Mouse (Mus musculus) cerebellum, postnatal 4 days (tissue): ENCODE results near the gene Fancc.
"Not testable (repeated sequence)": the region's sequence is repeated elsewhere in the genome, so short reads cannot be mapped to it uniquely, and the experiment has no call there.

Source experiments
- DNase-seq, 2 experiments: peaks; one replicate each; pipeline ENCODE4 v3.0.0; 2022; ENCODE audit warnings: low spot score in 2 of 2, mixed read lengths in 1 of 2

Fancc gene

DNA sequence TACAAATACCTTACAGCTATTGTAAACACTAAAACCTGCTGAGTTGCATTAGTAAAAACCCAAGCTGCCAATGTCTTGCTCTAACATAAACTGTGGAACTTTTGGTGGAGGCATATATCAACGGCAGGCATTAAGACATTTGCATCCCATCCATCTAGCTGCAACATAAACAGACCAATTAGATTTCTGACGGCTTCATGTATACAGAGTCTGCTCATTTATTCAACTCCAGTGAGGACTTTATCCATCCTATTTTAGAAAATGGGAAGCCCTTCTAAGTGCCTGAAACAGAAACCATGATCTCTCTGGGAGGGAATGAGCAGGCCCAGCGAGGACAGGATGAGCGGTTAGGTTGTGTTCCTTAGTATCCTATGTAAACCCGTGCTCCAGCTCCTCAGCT is 18.5 kb upstream of the Fancc start:
- DNase-seq = no peak

DNA sequence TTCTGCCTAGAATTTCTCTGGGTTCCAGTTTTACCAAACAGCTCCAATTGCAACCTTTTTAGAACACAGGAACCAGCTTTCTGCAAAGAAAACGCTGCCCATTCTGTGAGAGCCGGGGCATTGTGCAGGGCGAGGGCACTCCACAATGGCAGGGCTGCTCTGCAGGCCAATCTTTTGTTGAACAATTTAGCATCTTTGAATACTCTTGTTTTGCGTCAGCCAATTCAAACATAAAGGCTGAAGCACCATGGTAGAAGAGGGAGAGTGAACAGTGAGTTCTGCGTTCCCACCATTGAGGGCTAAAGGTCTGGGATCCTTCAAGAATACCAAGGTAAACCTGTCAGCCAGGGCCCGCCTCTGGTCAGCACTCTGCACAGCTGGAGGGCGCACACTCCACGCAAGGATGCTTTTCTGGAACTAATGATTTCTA is 17.9 kb upstream of the Fancc start:
- DNase-seq = no peak

DNA sequence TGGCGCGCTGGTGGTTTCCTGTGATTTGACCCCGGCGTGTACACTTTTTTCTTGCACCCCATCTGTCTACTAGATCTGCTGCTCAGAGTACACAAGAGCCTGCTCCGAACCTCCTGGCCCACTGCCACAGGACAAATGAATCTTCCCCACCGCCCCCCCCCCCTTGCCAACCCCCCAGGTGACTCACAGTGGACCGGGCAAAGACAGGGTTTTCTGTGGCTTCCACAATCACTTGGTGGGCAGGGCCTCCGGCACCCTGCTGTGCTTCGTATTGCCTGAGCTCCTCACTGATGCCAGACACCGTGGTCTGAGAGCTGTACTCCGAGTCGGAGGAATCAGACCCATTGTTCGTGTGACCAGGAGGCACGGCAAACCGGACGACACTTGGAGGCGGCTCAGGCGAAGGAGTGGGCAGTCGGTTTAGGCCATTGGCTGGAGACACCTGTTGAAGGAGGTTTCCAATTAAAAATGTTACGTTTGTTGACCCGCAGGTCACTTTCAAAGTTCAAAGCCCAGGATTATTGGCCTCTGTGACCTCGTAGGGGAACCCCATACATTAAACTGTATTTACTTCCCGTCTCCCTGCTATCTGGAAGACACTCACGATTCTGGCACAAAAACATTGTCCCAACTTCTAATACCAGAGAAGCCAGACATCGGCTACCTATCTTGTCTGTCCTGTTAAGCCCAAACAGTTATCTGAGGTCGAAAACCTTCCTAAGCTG is 16.5 kb upstream of the Fancc start:
- peak in 1 of 2 experiments; percentile 41 for DNase-seq

DNA sequence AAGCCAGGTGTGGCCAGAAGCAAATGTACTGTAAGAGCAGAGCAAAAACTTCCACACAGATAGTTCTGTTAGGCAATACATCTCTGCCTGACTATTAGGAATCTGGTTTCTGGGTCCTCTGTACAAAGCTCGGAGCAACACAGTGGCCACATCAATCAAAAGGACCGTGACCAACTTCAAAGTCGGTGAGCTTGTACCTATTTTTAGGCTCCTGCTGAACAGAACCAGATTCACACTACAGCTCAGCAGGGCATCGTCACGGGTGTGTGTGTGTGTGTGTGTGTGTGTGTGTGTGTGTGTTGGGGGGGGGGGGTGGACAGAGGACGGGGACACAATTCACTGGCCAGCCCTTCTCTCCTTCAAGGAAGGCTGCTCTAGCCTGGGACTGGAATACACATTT is 15.3 kb upstream of the Fancc start:
- no peak for DNase-seq

DNA sequence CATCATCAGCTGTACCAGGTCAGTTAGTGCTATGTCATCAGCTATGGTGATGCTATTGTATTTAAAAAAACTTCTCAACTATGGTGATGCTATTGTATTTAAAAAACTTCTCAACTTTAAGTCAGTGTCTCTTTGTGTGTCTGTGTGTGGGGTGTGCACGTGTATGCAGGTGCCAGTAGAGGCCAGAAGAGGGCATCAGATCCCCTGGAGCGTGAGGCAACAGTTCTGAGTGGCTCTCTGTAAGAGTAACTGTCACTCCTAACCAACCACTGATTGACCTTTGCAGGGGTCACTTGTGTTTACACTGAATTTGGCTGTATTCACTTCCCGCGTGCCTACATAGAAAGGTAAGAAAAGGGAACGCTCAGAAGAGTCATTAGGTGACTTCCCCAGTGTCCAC is 10.7 kb upstream of the Fancc start:
- DNase-seq = no peak

DNA sequence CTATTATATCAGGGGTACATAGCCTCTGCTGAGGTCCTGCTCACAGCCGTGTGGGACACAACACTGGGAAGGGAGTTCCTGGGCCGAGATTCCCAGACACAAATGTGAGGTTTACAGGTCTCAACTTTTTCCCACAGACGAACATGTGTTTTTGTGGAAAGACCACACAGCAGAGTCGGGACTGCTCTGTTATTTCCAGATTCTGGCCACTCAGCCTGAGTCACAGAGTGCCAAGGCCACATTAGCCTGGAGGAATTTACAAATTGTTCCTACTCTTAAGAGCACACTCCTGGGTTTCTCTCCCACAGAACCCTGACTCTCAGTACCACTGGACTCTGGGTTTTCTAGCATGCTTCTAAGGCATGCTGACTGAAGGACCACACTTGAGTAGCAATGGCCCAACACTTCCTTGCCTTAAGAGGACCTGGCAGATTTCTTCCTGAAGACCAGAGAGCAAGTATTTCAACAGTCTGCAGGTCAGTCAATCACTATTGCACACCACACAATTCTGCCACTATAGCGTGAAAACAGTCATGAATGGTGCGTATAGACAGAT is 10.0 kb upstream of the Fancc start:
- DNase-seq = no peak

DNA sequence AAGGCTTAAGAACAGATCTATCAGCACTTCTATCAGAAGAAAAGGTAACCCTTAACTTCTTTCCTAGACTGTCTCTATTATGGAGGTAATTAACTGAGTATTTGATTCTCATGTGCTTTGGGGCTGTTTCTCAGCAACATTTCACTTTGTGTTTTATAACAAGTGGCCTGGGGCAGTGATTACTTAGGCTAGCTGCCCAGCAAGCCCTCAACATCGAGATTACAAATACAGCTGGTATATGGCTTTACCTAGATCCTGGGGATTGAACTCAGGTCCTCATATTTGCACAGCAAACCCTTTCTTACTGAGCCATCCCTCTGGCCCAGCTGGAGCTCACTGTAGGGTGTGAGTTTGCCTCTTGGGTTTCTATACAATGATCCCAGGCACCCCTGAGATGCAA is 9.3 kb upstream of the Fancc start:
- DNase-seq = no peak

DNA sequence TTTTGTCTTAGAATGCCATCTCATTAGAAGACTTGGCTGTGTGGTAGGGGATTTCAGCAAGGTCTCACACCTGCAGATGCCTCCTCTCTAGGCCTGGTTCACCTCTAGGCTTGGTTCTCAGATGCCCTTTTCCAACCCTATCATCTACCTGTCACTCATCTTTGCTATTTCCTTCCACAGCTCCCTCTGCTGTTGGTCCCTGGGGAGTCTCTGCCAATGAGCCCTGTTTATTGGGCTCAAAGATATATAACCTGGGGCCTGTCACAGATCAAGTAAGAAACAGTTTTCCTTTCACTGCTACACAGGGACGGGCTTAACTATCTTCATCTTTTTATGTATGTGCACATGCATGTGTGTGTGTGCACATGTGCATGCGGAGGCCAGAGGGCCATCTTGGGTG is 5.3 kb upstream of the Fancc start:
- no peak for DNase-seq

DNA sequence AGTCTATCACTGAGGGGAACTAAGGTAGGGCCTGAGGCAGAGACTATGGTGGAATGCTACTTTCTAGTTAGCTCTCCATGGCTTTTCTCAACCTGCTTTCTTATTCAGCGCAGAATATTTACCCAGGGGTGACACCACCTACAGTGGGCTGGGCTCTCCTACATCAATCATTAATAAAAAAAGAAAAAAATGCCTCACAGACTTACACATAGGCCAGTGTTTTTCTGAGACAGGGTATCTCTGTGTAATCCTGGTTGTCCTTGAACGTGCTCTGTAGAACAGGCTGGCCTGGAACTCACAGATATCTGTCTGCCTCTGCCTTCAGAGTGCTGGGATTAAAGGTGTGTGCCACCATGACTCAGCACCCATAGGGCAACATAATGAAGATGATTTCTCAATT is 2.4 kb upstream of the Fancc start:
- DNase-seq = no peak

DNA sequence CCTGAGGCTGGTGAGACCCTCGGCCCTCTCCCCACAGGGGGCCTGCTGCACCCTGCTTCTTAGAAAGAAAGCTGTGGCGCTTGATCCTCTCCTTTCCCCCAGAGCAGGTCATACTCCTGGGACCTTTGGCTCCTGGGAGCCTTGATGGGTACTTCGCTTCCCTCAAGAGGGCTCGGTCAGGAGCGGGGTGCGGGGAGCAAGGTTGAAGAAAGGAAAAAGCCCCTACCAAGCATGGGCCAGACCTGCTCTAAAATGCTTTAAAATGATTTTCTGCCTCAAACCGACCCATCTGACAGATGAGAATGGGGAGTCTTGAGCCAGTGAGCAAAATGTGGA is 9.4 kb downstream of the Fancc start:
- no peak for DNase-seq

DNA sequence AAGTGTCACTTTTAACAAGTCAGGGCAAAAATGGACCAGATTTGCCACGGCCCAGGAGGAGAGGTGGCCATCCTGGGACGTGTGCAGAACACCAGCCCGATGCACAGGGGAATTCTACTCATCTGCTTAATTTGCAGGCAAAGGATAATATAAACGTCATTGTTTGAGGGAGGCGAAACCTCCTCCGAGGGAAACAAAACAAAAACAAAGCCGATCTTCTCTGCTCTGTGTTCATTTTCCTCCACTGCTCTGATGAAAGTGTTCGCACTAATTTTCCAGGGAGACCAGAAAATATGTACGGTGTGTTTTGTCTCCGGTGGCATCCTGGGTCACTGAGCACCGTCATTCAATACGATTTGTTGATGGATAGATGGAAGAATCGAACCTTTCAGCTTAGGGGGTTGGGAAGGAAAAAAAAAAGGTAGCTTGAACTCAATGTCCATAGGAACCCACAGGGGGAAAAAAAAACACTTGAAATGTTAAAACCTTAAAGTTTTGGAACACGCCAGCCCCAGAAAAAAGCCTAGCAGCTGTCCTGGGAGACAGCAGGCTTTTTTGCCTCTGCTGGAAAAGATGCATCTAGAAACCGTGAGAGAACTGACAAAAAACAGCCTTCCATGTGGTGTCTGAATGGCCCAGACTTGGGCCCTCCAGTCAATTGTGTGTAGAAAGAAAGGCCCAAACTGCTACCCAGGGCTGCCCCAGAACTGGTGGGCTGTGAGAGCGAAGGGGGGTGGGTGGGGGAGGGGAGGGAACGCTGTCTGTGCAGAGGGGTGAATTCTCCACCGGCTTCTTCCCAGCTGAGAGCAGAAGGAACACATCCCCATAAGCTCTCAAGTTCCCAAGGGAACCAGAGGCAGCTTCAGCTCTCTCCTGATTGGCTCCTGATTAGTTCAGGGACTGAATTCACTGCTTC is 10.0 kb downstream of the Fancc start:
- DNase-seq = no peak

DNA sequence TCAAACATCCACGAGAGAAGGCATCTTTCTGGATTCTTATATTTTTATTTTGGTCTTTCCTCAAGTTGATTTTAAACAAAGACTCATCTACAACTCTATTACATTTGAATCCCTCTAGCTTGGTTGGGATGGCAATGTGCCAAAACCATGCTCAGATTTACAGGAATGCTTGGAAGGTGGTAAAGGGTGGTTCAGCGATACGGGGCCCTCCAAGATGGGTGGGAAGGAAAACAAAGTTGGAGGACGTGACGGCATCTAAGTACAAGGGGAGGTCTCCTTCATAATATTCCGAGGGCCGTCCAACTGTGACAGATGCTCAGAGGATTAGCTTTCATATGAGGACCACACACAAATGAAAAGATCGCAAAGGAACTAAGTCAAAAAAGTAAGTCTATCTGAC is 21.7 kb downstream of the Fancc start:
- no peak for DNase-seq

DNA sequence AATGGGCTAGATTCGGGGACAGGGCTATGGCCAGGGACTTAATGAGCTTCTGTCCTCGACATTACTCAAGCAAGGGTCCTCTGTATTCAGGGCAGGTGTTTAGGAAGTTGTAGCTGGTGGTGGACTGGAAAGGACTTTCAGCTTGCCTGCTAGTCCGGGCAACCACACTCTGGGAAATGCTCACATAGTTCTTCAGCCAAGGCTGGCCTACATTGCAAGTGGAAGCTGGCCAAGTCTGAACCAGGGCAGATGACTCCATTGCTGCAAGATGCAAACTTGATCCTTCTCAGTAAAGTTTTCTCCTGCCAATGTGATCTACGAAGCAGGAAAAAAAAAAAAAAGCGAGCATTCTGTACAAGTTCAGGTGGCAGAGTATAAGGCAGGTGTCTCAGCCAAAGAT is 44.2 kb downstream of the Fancc start:
- DNase-seq = no peak

DNA sequence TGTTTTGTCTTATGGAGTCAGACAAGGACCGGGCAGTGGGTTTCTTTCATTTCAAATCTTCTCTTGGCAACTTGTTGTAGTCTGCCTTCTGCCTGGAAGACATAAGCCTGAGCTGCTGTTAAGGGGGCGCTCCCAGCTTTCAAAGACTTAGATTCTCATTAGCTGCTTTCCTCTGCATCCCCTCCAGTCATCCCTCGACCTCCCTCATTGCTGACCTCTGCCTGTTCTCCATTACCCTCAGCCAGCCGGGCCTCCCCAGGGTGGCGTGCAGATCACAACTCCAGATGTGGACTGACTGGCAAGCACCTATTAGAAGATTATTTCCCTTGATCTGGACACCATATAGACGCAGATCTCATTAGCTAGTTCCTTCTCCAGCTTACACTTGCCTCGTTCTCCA is 45.9 kb downstream of the Fancc start:
- DNase-seq = no peak

DNA sequence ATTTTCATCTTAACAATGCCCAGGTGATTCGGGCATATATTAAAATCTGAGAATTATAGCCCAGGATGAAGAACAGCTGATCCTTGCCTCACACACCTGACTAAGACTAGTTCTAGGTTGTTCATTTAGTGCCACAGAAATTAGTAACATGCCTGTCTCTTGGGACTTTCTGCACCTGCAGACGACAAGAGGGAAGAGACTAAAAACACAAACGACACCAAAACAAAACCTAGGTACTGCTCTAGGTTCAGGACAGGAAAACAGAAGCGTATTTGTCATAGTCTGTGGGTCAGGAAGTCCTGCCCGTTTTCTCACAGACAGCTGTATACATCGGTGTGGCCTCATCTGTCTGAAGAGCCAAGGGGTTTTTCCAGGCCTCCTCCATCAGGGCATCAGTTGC is 51.7 kb downstream of the Fancc start:
- no peak for DNase-seq

DNA sequence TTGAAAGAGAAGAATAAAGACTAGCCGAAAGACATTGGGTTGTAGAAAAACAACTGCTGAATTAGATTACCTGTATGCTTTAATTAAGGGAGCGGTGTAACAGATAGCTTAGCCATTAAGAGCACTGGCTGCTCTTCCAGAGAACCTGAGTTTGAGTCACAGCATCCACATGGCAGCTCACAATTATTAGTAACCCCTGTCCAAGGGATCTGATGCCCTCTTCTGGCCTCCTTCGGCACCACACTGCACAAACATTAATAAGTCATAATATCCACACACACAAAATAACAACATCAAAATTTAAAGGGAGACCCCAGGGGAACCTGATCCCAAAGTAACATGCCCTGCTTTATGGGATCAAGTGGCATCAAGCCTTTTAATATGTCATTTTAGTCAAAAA is 64.3 kb downstream of the Fancc start:
- peak in 1 of 2 experiments; percentile 15 for DNase-seq

DNA sequence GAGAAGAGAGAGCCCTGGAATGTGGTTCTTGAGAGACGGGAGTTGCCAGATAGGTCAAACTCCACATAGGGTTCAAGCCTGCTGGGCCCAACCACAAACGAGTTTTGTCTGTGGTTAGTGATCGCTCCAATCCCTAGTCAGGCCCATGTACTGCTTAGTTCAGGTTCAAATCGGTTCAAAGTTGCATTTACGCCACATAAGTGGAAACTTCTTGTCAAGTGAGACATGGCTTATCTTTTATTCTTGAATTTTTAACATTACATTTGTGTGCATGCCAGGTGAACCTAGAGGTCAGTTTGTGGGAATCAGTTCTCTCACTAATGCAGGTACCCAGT is 65.3 kb downstream of the Fancc start:
- DNase-seq = no peak

DNA sequence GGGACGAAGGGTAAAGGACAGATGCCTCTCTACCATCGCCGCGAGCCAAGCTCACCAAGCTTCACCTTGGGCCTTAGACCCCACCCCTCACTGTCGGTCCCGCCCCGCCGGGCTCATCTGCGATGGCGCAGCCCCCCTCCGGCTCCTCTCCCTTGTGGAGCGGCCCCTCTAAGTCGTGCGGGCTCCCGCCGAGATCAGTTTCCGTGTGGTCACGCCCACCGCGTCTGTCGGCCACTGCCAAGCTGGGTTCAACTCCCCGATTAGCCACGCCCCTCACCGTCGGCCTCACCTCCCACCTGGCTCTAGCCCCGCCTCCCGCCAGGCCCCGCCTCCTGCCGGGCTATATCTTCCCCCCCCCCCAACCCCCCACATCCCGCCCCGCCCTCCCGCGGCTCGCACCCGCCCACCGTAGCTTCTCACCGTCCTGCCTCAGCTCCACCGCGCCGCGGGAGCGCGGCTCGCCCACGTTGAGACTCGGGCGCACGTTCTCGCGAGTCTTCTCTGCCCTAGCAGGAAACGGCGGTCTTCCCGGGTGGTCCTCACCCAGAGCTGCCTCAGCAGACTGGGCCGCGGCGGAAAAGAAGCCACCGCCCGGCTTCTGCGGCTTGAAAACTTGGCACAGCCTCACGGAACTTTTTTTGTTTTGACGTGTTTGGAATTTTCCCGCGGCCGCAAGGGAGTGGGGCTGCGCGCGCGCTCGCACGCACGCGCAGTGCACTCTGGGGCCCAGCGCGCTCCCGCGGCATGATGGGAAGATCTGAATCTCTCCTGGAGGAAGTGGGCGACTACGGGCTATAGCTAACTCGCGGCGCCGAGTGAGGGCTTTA is 65.8 kb downstream of the Fancc start:
- DNase-seq = peak; percentile 76 to 89

DNA sequence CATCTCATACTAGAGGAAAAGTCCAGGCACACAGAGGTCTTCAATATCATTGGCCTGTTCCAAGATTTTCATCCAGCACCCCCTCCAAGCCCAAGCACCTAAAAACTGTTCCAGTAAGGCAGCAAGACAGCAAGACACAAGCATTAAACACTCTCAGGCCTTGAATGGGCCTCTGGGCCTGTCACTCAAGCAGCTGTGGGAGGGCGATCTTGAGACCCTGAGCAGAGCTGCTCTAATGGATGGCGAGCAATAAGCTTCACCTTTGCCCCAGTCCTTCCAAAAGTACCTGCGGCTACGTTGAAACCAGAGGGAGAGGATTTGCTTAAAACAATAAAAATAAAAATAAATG is 66.4 kb downstream of the Fancc start:
- no peak for DNase-seq

DNA sequence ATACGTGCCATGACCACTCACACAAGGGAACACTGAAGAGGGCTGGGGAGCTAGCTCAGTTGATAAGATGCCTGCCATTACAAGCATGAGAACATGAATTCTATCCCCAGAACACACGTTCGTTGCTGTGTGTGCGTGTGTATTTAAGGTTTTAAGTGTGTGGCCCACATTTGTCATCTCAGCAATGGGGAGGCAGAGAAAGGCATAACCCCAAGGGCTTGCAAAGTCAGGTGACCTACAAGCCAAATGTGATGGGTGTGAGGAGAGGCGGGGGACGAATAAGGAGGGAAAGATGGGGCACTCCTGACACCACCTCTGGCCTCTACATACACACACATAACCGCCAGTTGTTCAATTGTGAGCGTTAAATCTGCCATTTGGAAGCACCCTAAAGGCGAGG is 66.9 kb downstream of the Fancc start:
- no peak for DNase-seq

DNA sequence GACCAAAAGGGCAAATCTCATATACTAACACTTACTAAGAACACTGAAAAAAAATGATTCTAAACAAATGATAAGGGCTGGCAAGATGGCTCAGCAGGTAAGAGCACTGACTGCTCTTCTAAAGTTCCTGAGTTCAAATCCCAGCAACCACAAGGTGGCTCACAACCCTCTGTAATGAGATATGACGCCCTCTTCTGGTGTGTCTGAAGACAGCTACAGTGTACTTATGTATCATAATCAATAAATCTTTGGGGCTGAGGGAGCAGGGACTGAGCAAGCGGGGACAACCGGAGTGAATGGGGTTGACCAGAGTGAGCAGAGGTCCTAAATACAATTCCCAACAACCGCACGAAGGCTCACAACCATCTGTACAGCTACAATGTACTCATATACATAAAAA is 68.9 kb downstream of the Fancc start:
- not testable (repeated sequence) for DNase-seq

DNA sequence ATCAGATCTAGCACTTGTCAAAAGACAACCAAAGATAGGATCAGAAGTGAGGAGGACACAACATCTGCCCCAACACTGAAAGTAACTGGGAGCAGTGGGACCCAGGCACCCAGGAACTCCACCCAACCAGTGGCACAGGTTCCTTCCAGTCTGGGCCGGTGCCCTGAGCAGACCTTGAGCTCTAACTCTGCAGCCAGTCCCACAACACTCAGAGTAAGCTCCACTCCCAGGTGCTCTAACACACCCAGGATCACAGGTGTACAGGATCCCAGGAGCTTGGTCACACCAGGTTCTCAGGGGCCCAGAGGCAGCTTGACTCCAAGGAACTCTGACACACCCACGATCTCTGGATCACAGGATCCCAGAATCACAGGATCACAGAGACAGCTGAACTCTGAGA is 74.0 kb downstream of the Fancc start:
- no peak for DNase-seq
